7 mouse cellular contexts compared by ENCODE assay signal in genomic region chr17:30559536-30559935, GRCm38 (mm10). TPM values are rescaled to one million over a fixed set of nuclear protein-coding genes. Genes with fewer than 3 reads are reported as not detected.
DNase-seq lines count a peak whose midpoint lies in the region; ATAC-seq and TF ChIP-seq lines count a peak whose summit lies in the region.

No protein-coding gene starts in this region.

- peak; percentile 73 for DNase-seq in liver
- no peak for DNase-seq in liver, embryonic 11.5 days (ENCODE audit: low spot score)
- peak; percentile 92 for DNase-seq in MEL (ENCODE audit: low read depth, low spot score)
- peak; percentile 82 to 85 for DNase-seq in adrenal gland, postnatal 36 days
- peak; percentile 64 for DNase-seq in gastrocnemius, adult 2 months
- DNase-seq in liver, embryonic 13.5 days = peak; percentile 34
- DNase-seq in spleen, adult 12 weeks (ENCODE audit: low spot score) = peak; percentile 45

- no peaks in the 10 kb centered on the region for H3K9me3 ChIP-seq in liver, embryonic 11.5 days (ENCODE audit: control insufficient read depth, low read length)
- H3K9me3 ChIP-seq in MEL (replicated peaks; ENCODE audit: insufficient read depth, low read length) = no peaks in the 10 kb centered on the region
- H3K9me3 ChIP-seq in liver, embryonic 13.5 days (replicated peaks) = no peaks in the 10 kb centered on the region

- 38% methylated on average over 3 of the region's 3 CpGs for WGBS in liver, embryonic 11.5 days
- 21% methylated on average over 3 of the region's 3 CpGs for WGBS in liver, embryonic 13.5 days (ENCODE audit: insufficient replicate concordance)

- TF ChIP-seq CTCF in MEL (IDR thresholded peaks at IDR 0.05 in 2 of 3, conservative IDR thresholded peaks at IDR 0.05 in 1 of 3; ENCODE audit: control insufficient read depth in 1 of 3, insufficient read depth in 1 of 3, low read depth in 2 of 3, low read length in 3 of 3, poor library complexity in 1 of 3, severe bottlenecking in 1 of 3) = peak; percentile 96 to 100 (median 99)
- peak; percentile 81 for TF ChIP-seq CTCF in gastrocnemius, adult 2 months (IDR thresholded peaks at IDR 0.05)

- peak; percentile 91 for TF ChIP-seq RAD21 in MEL (IDR thresholded peaks at IDR 0.05; ENCODE audit: low read depth, low read length)

- no peak overlapping the region for H3K27ac ChIP-seq in liver, embryonic 11.5 days (ENCODE audit: low read depth, low read length)
- no peak overlapping the region for H3K27ac ChIP-seq in MEL (ENCODE audit: control insufficient read depth, low read depth, low read length)
- H3K27ac ChIP-seq in gastrocnemius, adult 2 months = no peak overlapping the region
- no peak overlapping the region for H3K27ac ChIP-seq in liver, embryonic 13.5 days

- intact Hi-C loops in gastrocnemius, adult 2 months (cut with DNase I) = loop anchor here (10.0 kb wide), 1 partner anchor 125 kb away; no protein-coding TSS in a partner anchor

- TF ChIP-seq EP300 in MEL (IDR thresholded peaks at IDR 0.05; ENCODE audit: low read depth in 1 of 2, low read length in 2 of 2) = no peak; a peak in 1 of 4 replicates

- no peak for TF ChIP-seq POLR2A in MEL (IDR thresholded peaks at IDR 0.05; ENCODE audit: control insufficient read depth in 1 of 2, insufficient read depth in 1 of 2, low read depth in 1 of 2, low read length in 2 of 2, poor library complexity in 1 of 2)

- no peak overlapping the region for H3K9ac ChIP-seq in liver, embryonic 11.5 days (ENCODE audit: low read depth, low read length)
- no peak overlapping the region for H3K9ac ChIP-seq in MEL (ENCODE audit: control insufficient read depth, low read depth, low read length, poor library complexity, severe bottlenecking)
- no peak overlapping the region for H3K9ac ChIP-seq in liver, embryonic 13.5 days

- H3K4me3 ChIP-seq in liver, embryonic 11.5 days (ENCODE audit: low read depth, low read length) = no peak overlapping the region
- no peak overlapping the region for H3K4me3 ChIP-seq in MEL (ENCODE audit: control insufficient read depth in 1 of 2, insufficient read depth in 1 of 2, low read depth in 2 of 2, low read length in 2 of 2)
- H3K4me3 ChIP-seq in gastrocnemius, adult 2 months = no peak overlapping the region
- H3K4me3 ChIP-seq in liver, embryonic 13.5 days (replicated peaks) = no peak overlapping the region

- no peaks in the 10 kb centered on the region for H3K4me1 ChIP-seq in liver, embryonic 11.5 days (replicated peaks; ENCODE audit: control insufficient read depth, insufficient read depth, low read length)
- no peaks in the 10 kb centered on the region; a peak in 1 of 4 replicates for H3K4me1 ChIP-seq in MEL (ENCODE audit: control insufficient read depth in 1 of 2, insufficient read depth in 2 of 2, low read length in 2 of 2)
- no peaks in the 10 kb centered on the region; the same call in 1 of the 2 replicates for H3K4me1 ChIP-seq in liver, embryonic 13.5 days (replicated peaks)

- H3K4me2 ChIP-seq in liver, embryonic 11.5 days = no peak overlapping the region
- no peak overlapping the region for H3K4me2 ChIP-seq in liver, embryonic 13.5 days

- no peaks in the 10 kb centered on the region for H3K36me3 ChIP-seq in liver, embryonic 11.5 days (ENCODE audit: control insufficient read depth, insufficient read depth, low read length)
- H3K36me3 ChIP-seq in MEL (ENCODE audit: control insufficient read depth in 1 of 2, insufficient read depth in 2 of 2, low read length in 2 of 2) = no peaks in the 10 kb centered on the region
- no peaks in the 10 kb centered on the region for H3K36me3 ChIP-seq in liver, embryonic 13.5 days

- H3K27me3 ChIP-seq in liver, embryonic 11.5 days (replicated peaks; ENCODE audit: control insufficient read depth, insufficient read depth, low read length) = no peaks in the 10 kb centered on the region
- no peaks in the 10 kb centered on the region for H3K27me3 ChIP-seq in MEL (ENCODE audit: control insufficient read depth in 1 of 2, insufficient read depth in 2 of 2, low read length in 2 of 2)
- no peaks in the 10 kb centered on the region for H3K27me3 ChIP-seq in liver, embryonic 13.5 days

- ATAC-seq in liver, embryonic 11.5 days (replicated peaks; ENCODE audit: low FRiP score) = no peak
- ATAC-seq in liver, embryonic 13.5 days (ENCODE audit: low read depth) = no peak

- peaks cover 9% of the 10 kb centered on the region; the same call in 1 of the 2 replicates for H3K79me2 ChIP-seq in MEL (ENCODE audit: control insufficient read depth, insufficient read depth, low read length, poor library complexity)

TF ChIP-seq in MEL, 35 proteins besides CTCF, POLR2A, EP300 and RAD21:
- TF ChIP-seq ZC3H11A (IDR thresholded peaks at IDR 0.05; ENCODE audit: low read depth, low read length) (peak; percentile 93), NELFE (IDR thresholded peaks at IDR 0.05; ENCODE audit: low read depth, low read length) (no peak), KAT2A (conservative IDR thresholded peaks at IDR 0.05; ENCODE audit: low read depth, low read length) (no peak), CHD1 (IDR thresholded peaks at IDR 0.05; ENCODE audit: low read depth, low read length) (no peak), MEF2A (IDR thresholded peaks at IDR 0.05; ENCODE audit: extremely low read depth, insufficient replicate concordance, low read depth, low read length, poor library complexity, severe bottlenecking) (no peak), ELF1 (IDR thresholded peaks at IDR 0.05; ENCODE audit: low read depth, low read length) (peak; percentile 12; the same call in 1 of the 2 replicates), HCFC1 (IDR thresholded peaks at IDR 0.05; ENCODE audit: low read depth, low read length) (peak; percentile 43; the same call in 1 of the 2 replicates), MXI1 (IDR thresholded peaks at IDR 0.05; ENCODE audit: low read depth, low read length) (peak; percentile 32; the same call in 1 of the 2 replicates), E2F4 (IDR thresholded peaks at IDR 0.05; ENCODE audit: borderline replicate concordance, low read depth, low read length) (no peak), JUND (IDR thresholded peaks at IDR 0.05; ENCODE audit: low read depth, low read length) (no peak), NRF1 (IDR thresholded peaks at IDR 0.05; ENCODE audit: insufficient read depth, low read depth, low read length, poor library complexity, severe bottlenecking) (no peak), TBP (IDR thresholded peaks at IDR 0.05; ENCODE audit: low read depth, low read length) (0 out of 2 replicates have a peak, but pooled peaks have one; percentile 15), MYB (IDR thresholded peaks at IDR 0.05; ENCODE audit: low read depth, low read length) (no peak), BHLHE40 (IDR thresholded peaks at IDR 0.05; ENCODE audit: borderline replicate concordance, low read depth, low read length) (no peak), MYC (IDR thresholded peaks at IDR 0.05; ENCODE audit: low read depth, low read length) (0 out of 2 replicates have a peak, but pooled peaks have one; percentile 55), ETS1 (IDR thresholded peaks at IDR 0.05; ENCODE audit: low read depth, low read length) (no peak), TAL1 (IDR thresholded peaks at IDR 0.05; ENCODE audit: low read length) (no peak), GABPA (IDR thresholded peaks at IDR 0.05; ENCODE audit: low read depth, low read length) (no peak), SMC3 (IDR thresholded peaks at IDR 0.05; ENCODE audit: low read depth, low read length) (peak; percentile 98), ZKSCAN1 (IDR thresholded peaks at IDR 0.05; ENCODE audit: low read depth, low read length) (no peak), GATA1 (IDR thresholded peaks at IDR 0.05; ENCODE audit: low read depth, low read length) (no peak), USF1 (IDR thresholded peaks at IDR 0.05; ENCODE audit: low read depth, low read length) (0 out of 2 replicates have a peak, but pooled peaks have one; percentile 3), ZNF384 (IDR thresholded peaks at IDR 0.05; ENCODE audit: low read depth, low read length) (peak; percentile 52; the same call in 1 of the 2 replicates), ZMIZ1 (IDR thresholded peaks at IDR 0.05; ENCODE audit: low read depth, low read length) (no peak), MAX (IDR thresholded peaks at IDR 0.05; ENCODE audit: low read length) (no peak), UBTF (IDR thresholded peaks at IDR 0.05; ENCODE audit: borderline replicate concordance, insufficient read depth, low read depth, low read length) (no peak), MAFK (IDR thresholded peaks at IDR 0.05; ENCODE audit: borderline replicate concordance, low read depth, low read length) (no peak), RCOR1 (IDR thresholded peaks at IDR 0.05; ENCODE audit: low read depth, low read length) (0 out of 2 replicates have a peak, but pooled peaks have one; percentile 15)

RNA-seq across cellular contexts. Expression of gene Btbd9, which starts 16.8 kb away (rescaled TPM):
- 28.6 and 33.4 TPM in 2 replicates for polyA plus RNA-seq in liver, embryonic 11.5 days (2014; fragmentation: Nextera tagmentation; extraction: Ambion mirVana)
- total RNA-seq in MEL (2012; rRNA removed) = 24.7 and 28.8 TPM in 2 replicates
- polyA plus RNA-seq in MEL (2012; ENCODE audit: insufficient read depth in 1 of 2, insufficient read length in 2 of 2, low read depth in 1 of 2, low replicate concordance in 2 of 2, missing spikeins in 1 of 2) = 10 to 100 TPM in 1 of 2 experiments, not detected in 1; 33.8 TPM
- 10 to 100 TPM; 35.6 to 45.4 TPM for total RNA-seq in adrenal gland, postnatal 36 days (2021)
- total RNA-seq in gastrocnemius, adult 2 months (2021) = 10 to 100 TPM; 11.9 to 14.7 TPM
- polyA plus RNA-seq in liver, embryonic 13.5 days (2015; fragmentation: Nextera tagmentation; extraction: Ambion mirVana) = 14.5 and 15.2 TPM in 2 replicates
